Comparison of ENCODE assay signal across 9 mouse cellular contexts in the genomic region with DNA sequence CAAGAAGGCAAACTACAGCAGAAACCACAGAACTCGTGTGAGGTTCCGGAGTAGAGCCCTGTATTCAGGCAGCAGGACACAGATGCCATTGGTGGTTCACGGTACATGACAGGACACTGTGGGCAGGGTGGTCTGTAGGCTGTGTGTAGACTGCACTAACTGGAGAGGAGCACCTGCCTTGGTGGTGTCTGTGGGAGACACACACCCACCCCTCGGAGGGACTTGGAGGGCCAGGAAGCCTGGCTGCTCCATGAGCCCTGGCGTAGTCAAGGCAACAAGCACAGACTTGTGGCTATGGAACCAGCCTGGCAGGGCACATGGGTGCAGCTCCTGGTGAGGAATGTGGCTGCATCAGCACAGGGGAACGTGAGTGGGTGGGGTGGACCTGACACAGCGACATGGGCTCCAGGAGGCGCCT. TPM values are rescaled to one million over a fixed set of nuclear protein-coding genes. Genes with fewer than 3 reads are reported as not detected.
A peak's percentile ranks its signal among the peaks of the same experiment; 100 is the strongest.
DNase-seq lines count a peak whose midpoint lies in the region; ATAC-seq and TF ChIP-seq lines count a peak whose summit lies in the region.
"Had no signal": no experiment of that assay in that cellular context is flagged by ENCODE, and none has a peak within 500 bp of the region (broad histone marks: within the 10 kb centered on the region; RNA-seq: fewer than 3 reads in every experiment).

No protein-coding gene starts in this region.

- H3K4me2 ChIP-seq in intestine, embryonic 16.5 days (ENCODE audit: low read depth, low read length) = no peak overlapping the region

- H3K4me1 ChIP-seq in bone marrow, adult 2 months (ENCODE audit: control insufficient read depth, insufficient read depth, low read length) = peaks cover 3% of the 10 kb centered on the region
- peaks cover 6% of the 10 kb centered on the region; the same call in 1 of the 2 replicates for H3K4me1 ChIP-seq in intestine, embryonic 16.5 days (ENCODE audit: control insufficient read depth, insufficient read depth, low read length)

- TF ChIP-seq CTCF in bone marrow, adult 2 months (IDR thresholded peaks at IDR 0.05; ENCODE audit: control insufficient read depth, insufficient read depth, low read length) = no peak

- TF ChIP-seq POLR2A in bone marrow, adult 2 months (IDR thresholded peaks at IDR 0.05; ENCODE audit: borderline replicate concordance, control insufficient read depth, low read depth, low read length) = no peak

- no peaks in the 10 kb centered on the region for H3K9me3 ChIP-seq in intestine, embryonic 16.5 days (ENCODE audit: control insufficient read depth, low read length)

- WGBS in bone marrow, adult 2 months = 17% methylated on average over 8 of the region's 8 CpGs
- WGBS in intestine, embryonic 16.5 days = 64% methylated on average over 8 of the region's 8 CpGs

- H3K9ac ChIP-seq in intestine, embryonic 16.5 days (ENCODE audit: low read depth, low read length) = peak overlapping the region; percentile 9; the same call in 1 of the 2 replicates

- no peaks in the 10 kb centered on the region for H3K27me3 ChIP-seq in intestine, embryonic 16.5 days (replicated peaks; ENCODE audit: control insufficient read depth, insufficient read depth, low read length)

- peak; percentile 50 for DNase-seq in layer of hippocampus, adult 11-12 months (ENCODE audit: low spot score)
- no peak for DNase-seq in layer of hippocampus, adult 9-10 months (ENCODE audit: low spot score)
- peak; percentile 67 to 71 for DNase-seq in urinary bladder, postnatal 36 days (ENCODE audit: low spot score in 2 of 2)
- DNase-seq in embryo, embryonic 10 days (ENCODE audit: low spot score) = no peak
- DNase-seq in right cerebral cortex, postnatal 25 days = no peak

- no peak for ATAC-seq in intestine, embryonic 16.5 days
- peak; percentile 52 for ATAC-seq in monocyte, adult 5-6 weeks (replicated peaks; ENCODE audit: insufficient number of reproducible peaks, low FRiP score, low TSS enrichment, poor library complexity, severe bottlenecking)

- no peaks in the 10 kb centered on the region for H3K36me3 ChIP-seq in intestine, embryonic 16.5 days (ENCODE audit: control insufficient read depth, insufficient read depth, low read length)

- H3K27ac ChIP-seq in bone marrow, adult 2 months (ENCODE audit: control insufficient read depth, insufficient read depth, low read depth, low read length, poor library complexity) = peak overlapping the region; percentile 74
- H3K27ac ChIP-seq in intestine, embryonic 16.5 days (ENCODE audit: low read length) = no peak overlapping the region

- H3K4me3 ChIP-seq in bone marrow, adult 2 months (replicated peaks; ENCODE audit: control insufficient read depth, low read depth, low read length) = no peak overlapping the region
- no peak overlapping the region for H3K4me3 ChIP-seq in intestine, embryonic 16.5 days (ENCODE audit: low read length)

RNA-seq across cellular contexts. Expression of a gene that starts 11.1 kb away (rescaled TPM):
- 16.2 and 18.2 TPM in 2 replicates for polyA plus RNA-seq in bone marrow, adult 2 months (2011; ENCODE audit: insufficient read depth, insufficient read length, low replicate concordance, missing spikeins)
- 2.5 and 3.4 TPM in 2 replicates for polyA plus RNA-seq in intestine, embryonic 16.5 days (2015; fragmentation: Nextera tagmentation; extraction: Ambion mirVana)
- total RNA-seq in monocyte, adult 5-6 weeks (2017) = 4.7 to 8.2 TPM (median 6.6 TPM) in 3 replicates

RNA-seq across cellular contexts. Expression of a gene that starts 49.7 kb away (rescaled TPM):
- polyA plus RNA-seq in bone marrow, adult 2 months (2011; ENCODE audit: insufficient read depth, insufficient read length, low replicate concordance, missing spikeins) = 1.7 and 1.9 TPM in 2 replicates
- polyA plus RNA-seq in intestine, embryonic 16.5 days (2015; fragmentation: Nextera tagmentation; extraction: Ambion mirVana) = 0.84 and 1.6 TPM in 2 replicates
- 0.29 to 0.49 TPM in 2 of 3 replicates, not detected in the other for total RNA-seq in monocyte, adult 5-6 weeks (2017)

RNA-seq across cellular contexts. Expression of a gene that starts 54.5 kb away (rescaled TPM):
- polyA plus RNA-seq in bone marrow, adult 2 months (2011; ENCODE audit: insufficient read depth, insufficient read length, low replicate concordance, missing spikeins) = not detected in 2 replicates
- polyA plus RNA-seq in intestine, embryonic 16.5 days (2015; fragmentation: Nextera tagmentation; extraction: Ambion mirVana) = not detected in 2 replicates
- not detected in 3 replicates for total RNA-seq in monocyte, adult 5-6 weeks (2017)
- total RNA-seq: left cerebral cortex, postnatal 14 days had no signal

RNA-seq across cellular contexts. Expression of a gene that starts 55.1 kb away (rescaled TPM):
- 15.8 and 51.0 TPM in 2 replicates for polyA plus RNA-seq in bone marrow, adult 2 months (2011; ENCODE audit: insufficient read depth, insufficient read length, low replicate concordance, missing spikeins)
- 37.6 and 40.0 TPM in 2 replicates for polyA plus RNA-seq in intestine, embryonic 16.5 days (2015; fragmentation: Nextera tagmentation; extraction: Ambion mirVana)
- total RNA-seq in monocyte, adult 5-6 weeks (2017) = 15.0 to 22.2 TPM (median 19.2 TPM) in 3 replicates

RNA-seq across cellular contexts. Expression of a gene that starts 55.6 kb away (rescaled TPM):
- 0.92 TPM in 1 of 2 replicates, not detected in the other for polyA plus RNA-seq in bone marrow, adult 2 months (2011; ENCODE audit: insufficient read depth, insufficient read length, low replicate concordance, missing spikeins)
- polyA plus RNA-seq in intestine, embryonic 16.5 days (2015; fragmentation: Nextera tagmentation; extraction: Ambion mirVana) = 0.12 and 0.17 TPM in 2 replicates
- not detected in 3 replicates for total RNA-seq in monocyte, adult 5-6 weeks (2017)

Comparison
In these comparisons a context has a peak if more than half of its experiments do, and no peak if none do; other contexts are left out.
1. DNase-seq: peak in layer of hippocampus, adult 11-12 months (single experiment) and urinary bladder, postnatal 36 days (2 of 2); none in layer of hippocampus, adult 9-10 months (single experiment), embryo, embryonic 10 days (single experiment) and right cerebral cortex, postnatal 25 days (single experiment).